Mouse (Mus musculus) kidney, adult 2 months (tissue): ENCODE data around the gene Chid1. TPM values are rescaled to one million over a fixed set of nuclear protein-coding genes. Genes with fewer than 3 reads are reported as not detected.

Source experiments
- DNase-seq: peaks from one replicate; pipeline ENCODE4 v3.0.0; 2021
- H3K27ac ChIP-seq: fragments of 200-500 bp; 2 replicates; pipeline ENCODE4 v1.5.1; 2012; ENCODE audit warnings: low read depth, low read length, control low read depth, inconsistent platforms; ENCODE audit not compliant: insufficient read depth
- H3K27me3 ChIP-seq: fragments of 200-500 bp; replicated peaks from 2 replicates; pipeline ENCODE4 v1.6.1; 2012; ENCODE audit warnings: mild to moderate bottlenecking, moderate library complexity, low read length, inconsistent platforms; ENCODE audit not compliant: control insufficient read depth, insufficient read depth
- H3K36me3 ChIP-seq: fragments of 200-500 bp; 2 replicates; pipeline ENCODE4 v1.6.1; 2012; ENCODE audit warnings: mild to moderate bottlenecking, moderate library complexity, low read length, inconsistent platforms; ENCODE audit not compliant: control insufficient read depth, insufficient read depth
- H3K4me1 ChIP-seq: fragments of 200-500 bp; 2 replicates; pipeline ENCODE4 v1.6.1; 2011; ENCODE audit warnings: low read length; ENCODE audit not compliant: control insufficient read depth, insufficient read depth
- H3K4me3 ChIP-seq: fragments of 200-500 bp; 2 replicates; pipeline ENCODE4 v1.5.1; 2011; ENCODE audit warnings: mild to moderate bottlenecking, low read depth, low read length, control low read depth; ENCODE audit not compliant: insufficient read depth
- CTCF ChIP-seq: fragments of 200-500 bp; conservative IDR thresholded peaks from 2 replicates; pipeline ENCODE4 v1.5.1; 2011; ENCODE audit warnings: low read depth, mild to moderate bottlenecking, control low read depth, low read length, moderate library complexity, mixed read lengths; ENCODE audit not compliant: insufficient read depth, insufficient read length
- POLR2A ChIP-seq: fragments of 200-500 bp; IDR thresholded peaks from one replicate; pipeline ENCODE4 v1.6.1; 2011; ENCODE audit warnings: low read depth, low read length, control low read depth
- WGBS: fragments of 180-500 bp; shearing (Covaris S2); methylation state at CpG from one replicate; pipeline ENCODE4 v1.1.7; 2018; 5-methylcytosine and 5-hydroxymethylcytosine counted together
- polyA plus RNA-seq: library from polyadenylated mRNA; depleted of rRNA; stranded (reverse); fragments of >200 nt; gene quantifications from 2 replicates; pipeline ENCODE4 v1.2.3, GENCODE M21; 2012

Gene Chid1
- polyA plus RNA-seq, 1 experiment = 35.6 TPM

- WGBS = 35% methylated on average over 11 of the region's 11 CpGs
- DNase-seq = no peak
- Histone ChIP-seq H3K27ac (no peak overlapping the region), H3K4me1 (peaks cover 14% of the 10 kb centered on the region), H3K27me3 (no peaks in the 10 kb centered on the region), H3K4me3 (peak overlapping the region; percentile 44; the same call in 1 of the 2 replicates), H3K36me3 (no peaks in the 10 kb centered on the region)
- TF ChIP-seq CTCF = no peak
- no peak for TF ChIP-seq POLR2A
Measured at GRCm38 (mm10) chr7:141482531-141483024, 57.1 kb downstream of the Chid1 start.

- DNase-seq = peak; percentile 59
- H3K27me3 ChIP-seq = no peaks in the 10 kb centered on the region
- H3K36me3 ChIP-seq = no peaks in the 10 kb centered on the region
- no peak for TF ChIP-seq POLR2A
- TF ChIP-seq CTCF = peak; percentile 40; the same call in 1 of the 2 replicates
- H3K27ac ChIP-seq = no peak overlapping the region
- H3K4me3 ChIP-seq = peak overlapping the region; percentile 44; the same call in 1 of the 2 replicates
- 4% methylated on average over 81 of the region's 81 CpGs for WGBS
- peaks cover 22% of the 10 kb centered on the region for H3K4me1 ChIP-seq
Measured at GRCm38 (mm10) chr7:141481498-141482401, 57.9 kb downstream of the Chid1 start.

GRCm38 (mm10) chr7:141480842-141481497, 58.7 kb downstream of the Chid1 start:
- Histone ChIP-seq H3K4me1 (peaks cover 22% of the 10 kb centered on the region), H3K4me3 (no peak overlapping the region), H3K27me3 (no peaks in the 10 kb centered on the region), H3K27ac (no peak overlapping the region), H3K36me3 (no peaks in the 10 kb centered on the region)
- WGBS = 14% methylated on average over 10 of the region's 10 CpGs
- peak; percentile 83 for DNase-seq
- TF ChIP-seq POLR2A (no peak), CTCF (peak; percentile 97)

GRCm38 (mm10) chr7:141478270-141478748, 61.3 kb downstream of the Chid1 start:
- Histone ChIP-seq H3K4me1 (peaks cover 31% of the 10 kb centered on the region), H3K27me3 (no peaks in the 10 kb centered on the region), H3K4me3 (no peak overlapping the region), H3K27ac (peak overlapping the region; percentile 98), H3K36me3 (no peaks in the 10 kb centered on the region)
- TF ChIP-seq POLR2A (no peak), CTCF (no peak)
- no peak for DNase-seq
- WGBS = 58% methylated on average over 5 of the region's 5 CpGs

GRCm38 (mm10) chr7:141477578-141478269, 61.9 kb downstream of the Chid1 start:
- Histone ChIP-seq H3K27me3 (no peaks in the 10 kb centered on the region), H3K4me3 (no peak overlapping the region), H3K27ac (peak overlapping the region; percentile 98), H3K4me1 (peaks cover 32% of the 10 kb centered on the region), H3K36me3 (no peaks in the 10 kb centered on the region)
- DNase-seq = no peak
- WGBS = 43% methylated on average over 4 of the region's 4 CpGs
- TF ChIP-seq POLR2A (no peak), CTCF (no peak)

- H3K4me1 ChIP-seq = peaks cover 27% of the 10 kb centered on the region
- no peaks in the 10 kb centered on the region for H3K36me3 ChIP-seq
- DNase-seq = no peak
- H3K27me3 ChIP-seq = no peaks in the 10 kb centered on the region
- TF ChIP-seq CTCF = no peak
- TF ChIP-seq POLR2A = no peak
- peak overlapping the region; percentile 98 for H3K27ac ChIP-seq
- 1% methylated on average over 7 of the region's 7 CpGs for WGBS
- peak overlapping the region; percentile 96 for H3K4me3 ChIP-seq
Measured at GRCm38 (mm10) chr7:141476981-141477370, 62.7 kb downstream of the Chid1 start.
